Mouse (Mus musculus) heart, embryonic 12.5 days (tissue): Measurements from ENCODE around the gene Hdc. TPM values are rescaled to one million over a fixed set of nuclear protein-coding genes. Genes with fewer than 3 reads are reported as not detected.

ENCODE experiments used
- ATAC-seq: fragments of 200-750 bp; cut with Nextera tagmentation; 2 replicates; pipeline ENCODE4 v1.8.0; 2017; ENCODE audit warnings: moderate TSS enrichment, moderate library complexity; ENCODE audit not compliant: insufficient number of reproducible peaks, low FRiP score
- H3K27ac ChIP-seq: fragments of 300-500 bp; sonication (generic); 2 replicates; pipeline ENCODE4 v1.5.1; 2016; ENCODE audit warnings: mild to moderate bottlenecking, moderate library complexity; ENCODE audit not compliant: poor library complexity, severe bottlenecking
- H3K27me3 ChIP-seq: fragments of 300-500 bp; sonication (generic); replicated peaks from 2 replicates; pipeline ENCODE4 v1.6.1; 2016; ENCODE audit warnings: mild to moderate bottlenecking, moderate library complexity
- H3K36me3 ChIP-seq: fragments of 300-500 bp; sonication (generic); 2 replicates; pipeline ENCODE4 v1.6.1; 2016; ENCODE audit warnings: mild to moderate bottlenecking, moderate library complexity
- H3K4me1 ChIP-seq: fragments of 300-500 bp; sonication (generic); replicated peaks from 2 replicates; pipeline ENCODE4 v1.6.1; 2016; ENCODE audit warnings: mild to moderate bottlenecking
- H3K4me2 ChIP-seq: fragments of 300-500 bp; sonication (generic); 2 replicates; pipeline ENCODE4 v1.6.1; 2016; ENCODE audit warnings: mild to moderate bottlenecking, moderate library complexity
- H3K4me3 ChIP-seq: fragments of 300-500 bp; sonication (generic); 2 replicates; pipeline ENCODE4 v1.5.1; 2016; ENCODE audit warnings: mild to moderate bottlenecking
- H3K9ac ChIP-seq: fragments of 300-500 bp; sonication (generic); 2 replicates; pipeline ENCODE4 v1.6.1; 2016; ENCODE audit warnings: mild to moderate bottlenecking, moderate library complexity
- H3K9me3 ChIP-seq: fragments of 300-500 bp; sonication (generic); replicated peaks from 2 replicates; pipeline ENCODE4 v1.6.1; 2016; ENCODE audit warnings: mild to moderate bottlenecking, moderate library complexity
- WGBS: fragments of 180-500 bp; shearing (Covaris S2); methylation state at CpG from one replicate; pipeline ENCODE4 v1.1.7; 2016; 5-methylcytosine and 5-hydroxymethylcytosine counted together
- polyA plus RNA-seq: library from polyadenylated mRNA; unstranded; fragments of >200 nt; fragmentation: Nextera tagmentation; extraction: Ambion mirVana; gene quantifications from 2 replicates; pipeline ENCODE4 v1.2.1, GENCODE M21; 2016

The Hdc gene
- 3.1 and 3.4 TPM in 2 replicates for polyA plus RNA-seq

- peak within 1 kb of the TSS; percentile 9; the same call in 1 of the 2 replicates for H3K4me3 ChIP-seq
- peak within 1 kb of the TSS; percentile 51 for H3K4me2 ChIP-seq
- H3K27me3 ChIP-seq = no peaks in the 10 kb centered on the region
- WGBS = 34% methylated on average over 14 of the region's 14 CpGs
- ATAC-seq = no peak; the same call in 1 of the 2 replicates
- H3K27ac ChIP-seq = peak within 1 kb of the TSS; percentile 68; the same call in 1 of the 2 replicates
- no peaks in the 10 kb centered on the region for H3K9me3 ChIP-seq
- H3K9ac ChIP-seq = 0 out of 2 replicates have a peak within 1 kb of the TSS, but pooled peaks have one; percentile 37
- no peaks in the 10 kb centered on the region for H3K36me3 ChIP-seq
- peaks cover 15% of the 10 kb centered on the region for H3K4me1 ChIP-seq
Observed at GRCm38 (mm10) chr2:126619249-126619704, at the start of gene Hdc. Hdc (minus strand) TSS chr2:126619299.

GRCm38 (mm10) chr2:126668621-126669252 is 49.6 kb upstream of the Hdc start:
- WGBS = 88% methylated on average over 5 of the region's 5 CpGs
- Histone ChIP-seq H3K9ac (no peak overlapping the region), H3K4me1 (peaks cover 7% of the 10 kb centered on the region), H3K9me3 (no peaks in the 10 kb centered on the region), H3K4me3 (no peak overlapping the region), H3K27me3 (no peaks in the 10 kb centered on the region), H3K4me2 (no peak overlapping the region), H3K27ac (no peak overlapping the region), H3K36me3 (0 out of 2 replicates have a peak, but pooled peaks cover 4% of the 10 kb centered on the region)
- ATAC-seq = no peak

- Histone ChIP-seq H3K27ac (no peak overlapping the region), H3K9me3 (no peaks in the 10 kb centered on the region), H3K9ac (no peak overlapping the region), H3K4me2 (no peak overlapping the region), H3K4me3 (no peak overlapping the region), H3K36me3 (0 out of 2 replicates have a peak, but pooled peaks cover 4% of the 10 kb centered on the region), H3K27me3 (no peaks in the 10 kb centered on the region), H3K4me1 (no peaks in the 10 kb centered on the region)
- no peak for ATAC-seq
- 86% methylated on average over 3 of the region's 3 CpGs for WGBS
Observed at GRCm38 (mm10) chr2:126665984-126666383, 46.9 kb upstream of the Hdc start.

- H3K36me3 ChIP-seq = 0 out of 2 replicates have a peak, but pooled peaks cover 4% of the 10 kb centered on the region
- no peak for ATAC-seq
- no peak overlapping the region for H3K27ac ChIP-seq
- WGBS = 57% methylated on average over 4 of the region's 4 CpGs
- no peak overlapping the region for H3K4me3 ChIP-seq
- no peaks in the 10 kb centered on the region for H3K9me3 ChIP-seq
- H3K4me1 ChIP-seq = no peaks in the 10 kb centered on the region
- no peak overlapping the region for H3K9ac ChIP-seq
- H3K4me2 ChIP-seq = no peak overlapping the region
- no peaks in the 10 kb centered on the region for H3K27me3 ChIP-seq
Observed at GRCm38 (mm10) chr2:126663481-126663880, 44.4 kb upstream of the Hdc start.

- H3K27me3 ChIP-seq = no peaks in the 10 kb centered on the region
- WGBS = 91% methylated on average over 4 of the region's 4 CpGs
- no peak overlapping the region for H3K4me2 ChIP-seq
- H3K9me3 ChIP-seq = no peaks in the 10 kb centered on the region
- H3K27ac ChIP-seq = no peak overlapping the region
- H3K4me1 ChIP-seq = no peaks in the 10 kb centered on the region
- no peak overlapping the region for H3K4me3 ChIP-seq
- peaks cover 52% of the 10 kb centered on the region for H3K36me3 ChIP-seq
- no peak for ATAC-seq
- H3K9ac ChIP-seq = no peak overlapping the region
Observed at GRCm38 (mm10) chr2:126652929-126653328, 33.8 kb upstream of the Hdc start.

GRCm38 (mm10) chr2:126647762-126648161 is 28.7 kb upstream of the Hdc start:
- Histone ChIP-seq H3K9ac (no peak overlapping the region), H3K36me3 (peaks cover 71% of the 10 kb centered on the region), H3K4me2 (no peak overlapping the region), H3K4me3 (no peak overlapping the region), H3K27ac (no peak overlapping the region), H3K4me1 (0 out of 2 replicates have a peak, but pooled peaks cover 3% of the 10 kb centered on the region), H3K27me3 (no peaks in the 10 kb centered on the region), H3K9me3 (no peaks in the 10 kb centered on the region)
- 96% methylated on average over 3 of the region's 3 CpGs for WGBS
- no peak for ATAC-seq

DNA sequence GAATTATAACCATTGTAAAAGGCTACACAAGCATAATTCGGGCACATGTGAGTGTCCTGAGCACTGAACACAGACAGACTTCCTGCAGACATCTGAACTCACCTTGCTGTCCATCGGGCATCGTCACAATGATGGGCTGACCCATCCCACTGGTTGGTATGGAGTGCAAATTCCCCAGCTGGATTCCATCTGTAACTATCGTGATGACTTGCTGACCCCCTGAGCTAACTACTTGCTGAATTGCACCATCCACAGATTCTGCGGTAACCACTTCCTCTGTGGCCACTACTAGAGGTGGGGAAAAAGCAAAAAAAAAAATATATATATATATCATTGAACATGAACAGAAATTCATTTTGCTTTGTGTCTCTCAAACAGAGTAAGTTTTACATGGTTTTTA is 27.4 kb upstream of the Hdc start:
- Histone ChIP-seq H3K36me3 (peaks cover 63% of the 10 kb centered on the region), H3K9me3 (no peaks in the 10 kb centered on the region), H3K4me3 (no peak overlapping the region), H3K27ac (no peak overlapping the region), H3K4me1 (0 out of 2 replicates have a peak, but pooled peaks cover 3% of the 10 kb centered on the region), H3K4me2 (no peak overlapping the region), H3K27me3 (no peaks in the 10 kb centered on the region), H3K9ac (no peak overlapping the region)
- 85% methylated on average over 5 of the region's 5 CpGs for WGBS
- no peak for ATAC-seq

DNA sequence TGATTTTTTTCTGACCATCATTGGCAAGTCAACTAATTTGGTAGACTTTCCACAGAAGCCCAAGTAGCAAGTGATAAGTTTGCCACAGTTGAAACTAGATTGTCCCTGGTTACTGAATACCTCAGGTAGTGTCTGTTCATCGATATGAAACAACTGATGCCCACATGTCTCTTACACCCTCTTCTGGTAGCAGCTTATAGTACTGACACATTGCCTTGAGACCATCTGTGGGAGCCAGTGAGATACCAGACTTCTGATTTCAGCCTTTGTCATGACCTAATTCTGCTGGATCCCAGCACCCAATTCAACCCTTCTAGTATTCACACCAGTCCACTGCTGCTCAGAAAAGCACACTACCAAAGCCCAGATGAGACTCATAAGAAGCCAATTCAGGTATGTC is 25.7 kb upstream of the Hdc start:
- no peak for ATAC-seq
- Histone ChIP-seq H3K36me3 (peaks cover 67% of the 10 kb centered on the region), H3K4me2 (no peak overlapping the region), H3K27ac (no peak overlapping the region), H3K27me3 (no peaks in the 10 kb centered on the region), H3K4me1 (0 out of 2 replicates have a peak, but pooled peaks cover 3% of the 10 kb centered on the region), H3K9me3 (peaks cover 5% of the 10 kb centered on the region; the same call in 1 of the 2 replicates), H3K4me3 (no peak overlapping the region), H3K9ac (no peak overlapping the region)
- WGBS = 90% methylated on average over 1 of the region's 1 CpGs

GRCm38 (mm10) chr2:126640298-126640697 is 21.2 kb upstream of the Hdc start:
- H3K27ac ChIP-seq = no peak overlapping the region
- H3K9ac ChIP-seq = no peak overlapping the region
- WGBS = 79% methylated on average over 2 of the region's 2 CpGs
- no peak overlapping the region for H3K4me3 ChIP-seq
- no peak for ATAC-seq
- peaks cover 56% of the 10 kb centered on the region for H3K36me3 ChIP-seq
- H3K9me3 ChIP-seq = peaks cover 5% of the 10 kb centered on the region; the same call in 1 of the 2 replicates
- 0 out of 2 replicates have a peak, but pooled peaks cover 3% of the 10 kb centered on the region for H3K4me1 ChIP-seq
- no peaks in the 10 kb centered on the region for H3K27me3 ChIP-seq
- no peak overlapping the region for H3K4me2 ChIP-seq

- Histone ChIP-seq H3K9ac (no peak overlapping the region), H3K9me3 (peaks cover 5% of the 10 kb centered on the region; the same call in 1 of the 2 replicates), H3K4me3 (no peak overlapping the region), H3K27ac (no peak overlapping the region), H3K27me3 (no peaks in the 10 kb centered on the region), H3K4me2 (no peak overlapping the region), H3K4me1 (no peaks in the 10 kb centered on the region), H3K36me3 (peaks cover 57% of the 10 kb centered on the region)
- WGBS = 67% methylated on average over 12 of the region's 12 CpGs
- no peak for ATAC-seq
Observed at GRCm38 (mm10) chr2:126635939-126636823, 17.1 kb upstream of the Hdc start.

DNA sequence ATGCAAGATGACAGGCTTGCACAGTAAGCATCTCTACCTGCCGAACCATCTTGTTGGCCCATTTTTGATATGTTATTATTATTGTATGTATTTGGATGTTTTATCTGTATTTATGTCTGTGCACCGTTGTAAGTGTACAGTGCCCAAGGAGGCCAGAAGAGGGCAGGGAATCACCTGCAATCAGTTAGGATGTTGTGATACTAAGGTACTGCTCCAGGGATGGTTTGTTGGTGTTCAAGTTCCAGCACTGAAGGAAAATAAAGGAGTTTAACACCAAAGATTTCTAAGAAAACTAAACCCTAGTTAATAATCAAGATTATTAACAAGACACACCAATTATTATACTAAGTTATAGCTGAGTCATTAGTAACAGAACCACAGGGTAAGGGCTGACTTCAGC is 14.1 kb upstream of the Hdc start:
- H3K4me3 ChIP-seq = no peak overlapping the region

More for the DNA sequence above, 14.1 kb upstream of the Hdc start:
- Histone ChIP-seq H3K4me1 (no peaks in the 10 kb centered on the region), H3K4me2 (no peak overlapping the region), H3K27ac (no peak overlapping the region), H3K9me3 (no peaks in the 10 kb centered on the region), H3K36me3 (peaks cover 56% of the 10 kb centered on the region), H3K9ac (no peak overlapping the region), H3K27me3 (no peaks in the 10 kb centered on the region)
- ATAC-seq = no peak
- WGBS = 83% methylated on average over 2 of the region's 2 CpGs
